Mouse (Mus musculus) adrenal gland, adult 18-20 months (tissue): ENCODE results near the gene Gjb3. TPM values are rescaled to one million over a fixed set of nuclear protein-coding genes. Genes with fewer than 3 reads are reported as not detected.
A peak's percentile ranks its signal among the peaks of the same experiment; 100 is the strongest.

Experiments used
- DNase-seq, 2 experiments: peaks; one replicate each; pipeline ENCODE4 v3.0.0; 2021 to 2022; ENCODE audit warnings: low spot score in 2 of 2
- long read RNA-seq, 2 experiments: library from polyadenylated mRNA; stranded (forward); transcript quantifications; one replicate each; pipeline ENCODE4 v2.0.0; 2021
- total RNA-seq, 2 experiments: library from RNA; stranded (reverse); gene quantifications; 1 replicate in 1 of 2; 2 replicates in 1 of 2; pipeline ENCODE4 v1.2.3; 2021

Gene Gjb3
- total RNA-seq: not detected
- long read RNA-seq, experiment 1: 0 reads
- long read RNA-seq, experiment 2: 0 reads

- no peak for DNase-seq
Observed at GRCm38 (mm10) chr4:127330181-127331100, at the start of gene Gjb3. Gjb3 (minus strand) TSS chr4:127330844.

GRCm38 (mm10) chr4:127377344-127377743 is 46.7 kb upstream of the Gjb3 start:
- peak; percentile 28 to 36 for DNase-seq

GRCm38 (mm10) chr4:127375541-127376177 is 45.0 kb upstream of the Gjb3 start:
- no peak for DNase-seq

GRCm38 (mm10) chr4:127374645-127375044 is 44.0 kb upstream of the Gjb3 start:
- no peak for DNase-seq

GRCm38 (mm10) chr4:127373491-127373890 is 42.8 kb upstream of the Gjb3 start:
- peak in 1 of 2 experiments; percentile 31 for DNase-seq

GRCm38 (mm10) chr4:127371546-127371945 is 40.9 kb upstream of the Gjb3 start:
- DNase-seq: no peak

- no peak for DNase-seq
Observed at GRCm38 (mm10) chr4:127370447-127370846, 39.8 kb upstream of the Gjb3 start.

GRCm38 (mm10) chr4:127368379-127368973 is 37.8 kb upstream of the Gjb3 start:
- DNase-seq: peak; percentile 69 to 72

GRCm38 (mm10) chr4:127365834-127366233 is 35.2 kb upstream of the Gjb3 start:
- no peak for DNase-seq

GRCm38 (mm10) chr4:127365433-127365832 is 34.8 kb upstream of the Gjb3 start:
- DNase-seq: no peak

GRCm38 (mm10) chr4:127364431-127364830 is 33.8 kb upstream of the Gjb3 start:
- DNase-seq: no peak

GRCm38 (mm10) chr4:127363331-127363730 is 32.7 kb upstream of the Gjb3 start:
- no peak for DNase-seq

- no peak for DNase-seq
Observed at GRCm38 (mm10) chr4:127362520-127362919, 31.9 kb upstream of the Gjb3 start.

- DNase-seq: no peak
Observed at GRCm38 (mm10) chr4:127358018-127358417, 27.4 kb upstream of the Gjb3 start, which contains the start of gene Gjb5. Gjb5 (minus strand) TSS chr4:127358181.

- DNase-seq: peak; percentile 29 to 33
Observed at GRCm38 (mm10) chr4:127354506-127355485, 24.2 kb upstream of the Gjb3 start.

- no peak for DNase-seq
Observed at GRCm38 (mm10) chr4:127353951-127354438, 23.4 kb upstream of the Gjb3 start, which contains the start of gene Gjb4. Gjb4 (minus strand) TSS chr4:127354081.

GRCm38 (mm10) chr4:127352594-127352993 is 21.9 kb upstream of the Gjb3 start:
- no peak for DNase-seq

- no peak for DNase-seq
Observed at GRCm38 (mm10) chr4:127349560-127350300, 19.1 kb upstream of the Gjb3 start.

- no peak for DNase-seq
Observed at GRCm38 (mm10) chr4:127345000-127345399, 14.4 kb upstream of the Gjb3 start.
